Mouse (Mus musculus): ENCODE measurements around the gene Il17rd.

DNA sequence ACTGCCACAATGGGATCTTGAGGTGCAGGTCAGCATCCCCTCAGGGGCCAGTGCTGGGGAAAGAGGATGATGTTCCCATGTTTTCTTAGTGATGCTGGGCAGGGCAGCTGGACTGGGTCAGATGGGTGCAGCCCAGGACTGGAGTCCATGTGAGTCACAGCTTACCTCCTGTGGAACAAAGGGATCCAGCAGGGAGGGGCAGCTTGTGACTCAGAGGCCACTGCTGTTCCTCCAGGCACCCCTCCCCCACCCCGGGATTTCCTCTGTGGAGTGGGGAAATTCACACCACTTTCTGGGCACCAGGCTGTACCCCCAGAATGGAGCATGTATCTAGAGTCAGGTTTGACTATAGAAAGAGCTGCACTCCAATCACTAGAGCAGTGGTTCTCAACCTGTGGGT, 92.8 kb downstream of the Il17rd start:
- no peak for TF ChIP-seq CTCF (IDR thresholded peaks at IDR 0.05; ENCODE audit: extremely low read depth, insufficient read length, insufficient replicate concordance, low read depth, low read length)
- TF ChIP-seq POLR2A (IDR thresholded peaks at IDR 0.05; ENCODE audit: low read depth, low read length): 0 out of 2 replicates have a peak, but pooled peaks have one; percentile 18

All from small intestine, adult 2 months (tissue).